Mouse (Mus musculus): Measurements from ENCODE around the gene H2afy. TPM values are rescaled to one million over a fixed set of nuclear protein-coding genes. Genes with fewer than 3 reads are reported as not detected.

Gene H2afy
- polyA plus RNA-seq, 1 experiment = 85.2 TPM

DNA sequence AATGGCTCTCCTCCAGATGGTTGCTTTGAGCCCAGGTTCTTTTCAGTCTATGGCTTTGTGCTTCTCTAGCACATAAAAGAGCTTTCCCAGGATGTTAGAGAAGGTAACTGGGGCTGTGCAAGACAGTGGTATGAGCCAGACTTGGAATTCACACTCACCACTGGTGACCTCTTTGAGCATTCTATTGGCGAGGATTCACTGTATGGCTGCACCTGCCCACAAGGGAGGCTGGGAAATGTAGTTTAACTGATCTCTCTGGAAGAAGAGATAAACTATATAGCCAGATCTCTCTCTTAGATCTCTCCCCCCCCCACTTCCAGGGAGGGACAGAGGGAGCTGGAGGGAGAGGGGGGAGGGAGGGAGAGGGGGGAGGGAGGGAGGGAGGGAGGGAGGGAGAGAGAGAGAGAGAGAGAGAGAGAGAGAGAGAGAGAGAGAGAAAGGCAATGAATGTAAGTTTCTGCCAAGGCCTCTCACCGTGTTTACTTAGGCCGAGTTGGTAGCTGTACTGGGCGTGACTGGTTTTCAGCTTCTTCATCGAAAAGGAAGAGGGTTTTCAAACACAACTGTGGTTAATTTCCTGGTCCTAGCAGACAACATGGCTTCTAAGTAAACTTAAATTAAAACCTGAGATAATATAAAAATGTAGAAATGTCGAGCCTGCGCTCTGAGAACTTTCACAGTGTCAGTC, 16.8 kb upstream of the H2afy start:
- Histone ChIP-seq H3K4me1 (ENCODE audit: control insufficient read depth, insufficient read depth, low read length) (peaks cover 3% of the 10 kb centered on the region; the same call in 1 of the 2 replicates), H3K4me3 (replicated peaks; ENCODE audit: extremely low read depth, low read depth, low read length) (no peak overlapping the region)
- TF ChIP-seq CTCF (IDR thresholded peaks at IDR 0.05; ENCODE audit: insufficient read depth, low read length) (no peak), POLR2A (IDR thresholded peaks at IDR 0.05; ENCODE audit: borderline replicate concordance, extremely low read depth, low read depth, low read length) (no peak)
- DNase-seq = no peak
- 28% methylated on average over 7 of the region's 7 CpGs for WGBS

DNA sequence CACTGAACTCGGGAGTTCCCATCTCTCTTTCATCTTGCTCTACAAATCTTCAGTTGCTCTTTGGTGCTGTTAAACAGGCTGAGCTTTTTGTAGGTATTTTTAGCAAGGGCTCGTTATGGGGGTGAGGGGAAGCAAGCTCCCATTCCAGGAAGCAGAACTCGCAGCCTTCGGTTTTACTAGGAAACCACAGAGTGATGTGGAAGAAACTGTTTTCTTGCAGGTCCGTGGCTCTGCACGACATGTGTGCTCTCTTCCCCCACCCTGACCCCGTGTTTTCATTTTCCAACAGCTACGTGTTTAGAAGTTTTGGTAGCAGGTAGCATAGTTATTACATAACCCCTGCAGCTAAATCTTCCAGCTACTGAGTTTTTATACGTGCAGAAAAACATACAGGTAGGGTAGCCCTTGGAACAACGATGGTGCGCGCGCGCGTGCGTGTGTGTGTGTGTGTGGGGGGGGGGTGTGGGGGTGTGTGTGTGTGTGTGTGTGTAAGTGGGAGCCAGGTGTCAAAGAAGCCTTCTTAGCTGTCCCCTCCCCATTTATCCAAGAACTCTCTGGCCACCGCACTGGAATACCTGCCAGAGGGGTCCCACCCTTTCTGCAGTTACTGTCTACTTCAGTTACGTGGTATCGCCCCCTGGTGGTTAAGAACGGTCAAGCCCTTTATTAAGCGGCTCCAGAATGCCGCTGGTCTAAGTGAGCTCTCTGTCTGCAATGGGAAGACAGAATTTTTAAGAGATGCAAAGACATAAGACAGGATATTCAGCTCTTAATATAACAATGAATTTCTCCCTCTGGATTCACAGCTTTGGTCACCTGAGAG, 15.5 kb upstream of the H2afy start:
- peaks cover 3% of the 10 kb centered on the region; the same call in 1 of the 2 replicates for H3K4me1 ChIP-seq (ENCODE audit: control insufficient read depth, insufficient read depth, low read length)
- DNase-seq = peak; percentile 47
- TF ChIP-seq CTCF (IDR thresholded peaks at IDR 0.05; ENCODE audit: insufficient read depth, low read length) (peak; percentile 63), POLR2A (IDR thresholded peaks at IDR 0.05; ENCODE audit: borderline replicate concordance, extremely low read depth, low read depth, low read length) (no peak)
- 38% methylated on average over 22 of the region's 22 CpGs for WGBS
- H3K4me3 ChIP-seq (replicated peaks; ENCODE audit: extremely low read depth, low read depth, low read length) = no peak overlapping the region

DNA sequence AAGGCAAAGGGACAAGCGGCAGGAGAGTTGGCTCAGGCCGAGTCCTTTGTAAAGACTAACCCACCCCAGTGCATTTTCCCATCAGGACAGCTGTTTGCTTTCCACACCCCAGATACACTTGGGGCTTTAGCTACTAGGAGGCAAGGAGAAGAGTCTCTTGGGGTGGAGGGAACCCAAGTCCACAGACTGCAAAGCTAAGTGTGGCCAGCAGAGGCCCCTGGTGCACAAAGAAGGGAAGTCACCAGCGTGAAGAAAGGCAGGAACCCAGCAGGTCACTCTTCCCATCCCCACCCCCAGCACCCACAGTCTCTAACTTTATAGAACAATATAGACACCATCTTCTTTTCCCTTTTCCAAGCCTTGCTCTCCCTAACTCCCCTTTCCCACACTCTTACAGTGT, 9.4 kb upstream of the H2afy start:
- Histone ChIP-seq H3K4me1 (ENCODE audit: control insufficient read depth, insufficient read depth, low read length) (no peaks in the 10 kb centered on the region; the same call in 1 of the 2 replicates), H3K4me3 (replicated peaks; ENCODE audit: extremely low read depth, low read depth, low read length) (no peak overlapping the region)
- TF ChIP-seq POLR2A (IDR thresholded peaks at IDR 0.05; ENCODE audit: borderline replicate concordance, extremely low read depth, low read depth, low read length) (no peak), CTCF (IDR thresholded peaks at IDR 0.05; ENCODE audit: insufficient read depth, low read length) (peak; percentile 62)
- WGBS = 57% methylated on average over 3 of the region's 3 CpGs
- DNase-seq = no peak

DNA sequence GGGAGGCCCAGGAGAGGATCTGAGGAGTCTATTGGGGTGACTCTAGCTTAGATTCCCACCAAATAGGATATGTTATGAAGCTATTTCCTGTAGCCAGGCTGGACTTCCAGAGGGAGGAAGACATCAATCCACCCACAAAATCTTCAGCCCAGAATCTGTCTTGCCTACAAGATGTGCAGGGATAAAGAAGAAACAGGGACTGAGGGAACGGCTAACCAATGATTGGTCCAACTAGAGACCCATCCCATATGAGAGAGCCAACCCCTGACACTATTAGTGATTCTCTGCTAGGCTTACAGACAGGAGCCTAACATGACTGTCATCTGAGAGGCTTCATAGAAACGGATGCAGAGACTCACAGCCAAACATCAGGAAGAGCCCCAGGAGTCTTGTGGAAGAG, 7.9 kb upstream of the H2afy start:
- no peak for TF ChIP-seq CTCF (IDR thresholded peaks at IDR 0.05; ENCODE audit: insufficient read depth, low read length)
- TF ChIP-seq POLR2A (IDR thresholded peaks at IDR 0.05; ENCODE audit: borderline replicate concordance, extremely low read depth, low read depth, low read length) = no peak
- no peak for DNase-seq
- Histone ChIP-seq H3K4me3 (replicated peaks; ENCODE audit: extremely low read depth, low read depth, low read length) (no peak overlapping the region), H3K4me1 (ENCODE audit: control insufficient read depth, insufficient read depth, low read length) (no peaks in the 10 kb centered on the region; the same call in 1 of the 2 replicates)
- WGBS = 39% methylated on average over 2 of the region's 2 CpGs

DNA sequence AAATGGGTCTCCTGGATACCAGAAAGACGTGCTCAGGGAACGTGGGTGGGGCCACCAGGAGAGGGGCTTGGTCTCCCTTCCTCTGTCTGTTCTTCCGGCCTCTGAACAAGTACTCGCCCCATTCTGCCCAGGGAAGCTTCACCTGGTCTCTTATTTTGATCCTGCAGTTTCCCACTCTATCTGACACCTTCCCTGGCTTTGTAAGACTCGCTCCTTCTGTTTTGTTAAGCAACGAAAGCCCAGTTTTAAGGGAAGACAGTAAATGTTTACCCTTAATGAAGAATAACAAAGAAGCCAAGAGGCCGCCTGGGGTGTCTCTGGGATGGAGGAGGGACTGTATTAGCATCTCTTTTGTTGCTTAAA, 7.0 kb upstream of the H2afy start:
- no peak overlapping the region for H3K4me3 ChIP-seq (replicated peaks; ENCODE audit: extremely low read depth, low read depth, low read length)
- no peak for DNase-seq
- no peaks in the 10 kb centered on the region; the same call in 1 of the 2 replicates for H3K4me1 ChIP-seq (ENCODE audit: control insufficient read depth, insufficient read depth, low read length)
- WGBS = 45% methylated on average over 7 of the region's 7 CpGs
- TF ChIP-seq CTCF (IDR thresholded peaks at IDR 0.05; ENCODE audit: insufficient read depth, low read length) (no peak), POLR2A (IDR thresholded peaks at IDR 0.05; ENCODE audit: borderline replicate concordance, extremely low read depth, low read depth, low read length) (no peak)

DNA sequence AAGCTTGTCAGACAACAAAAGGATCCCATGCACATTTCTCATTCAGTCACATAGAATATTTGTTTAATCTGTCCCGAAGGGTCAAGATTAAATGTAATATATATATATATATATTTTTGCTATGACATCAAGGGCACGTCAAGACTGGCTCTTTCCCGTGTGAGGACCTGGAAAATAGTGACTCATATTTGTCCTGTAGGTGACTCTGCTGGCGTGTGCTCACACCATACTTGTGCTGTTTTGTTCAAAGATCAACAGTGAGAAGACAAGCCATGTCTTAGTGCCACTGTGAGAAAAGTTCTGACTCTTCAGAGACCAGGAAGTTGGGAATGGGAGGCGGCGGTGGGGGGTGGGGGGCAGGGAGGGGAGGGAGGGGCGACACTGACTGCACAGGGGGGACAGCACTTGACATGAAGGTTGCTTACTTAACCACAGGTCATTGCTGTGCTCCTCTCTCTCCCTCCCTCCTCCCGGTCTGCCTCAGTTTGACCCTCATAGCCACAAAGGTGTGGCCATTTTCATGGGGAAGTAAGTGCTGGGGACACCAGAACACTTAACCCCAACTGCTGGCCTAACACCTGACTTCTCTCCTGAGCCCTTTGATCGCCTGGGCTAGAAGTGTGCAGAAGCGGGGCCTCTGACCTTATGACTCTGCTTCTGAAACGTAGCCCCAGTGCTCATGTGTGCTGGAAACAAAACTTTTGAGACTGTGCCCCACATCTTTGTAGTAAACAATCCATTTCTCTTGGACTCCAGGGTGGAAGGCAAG, 6.4 kb upstream of the H2afy start:
- Histone ChIP-seq H3K4me3 (replicated peaks; ENCODE audit: extremely low read depth, low read depth, low read length) (no peak overlapping the region), H3K4me1 (ENCODE audit: control insufficient read depth, insufficient read depth, low read length) (no peaks in the 10 kb centered on the region; the same call in 1 of the 2 replicates)
- TF ChIP-seq CTCF (IDR thresholded peaks at IDR 0.05; ENCODE audit: insufficient read depth, low read length) = no peak
- TF ChIP-seq POLR2A (IDR thresholded peaks at IDR 0.05; ENCODE audit: borderline replicate concordance, extremely low read depth, low read depth, low read length) = no peak
- DNase-seq = no peak
- 41% methylated on average over 10 of the region's 11 CpGs for WGBS

DNA sequence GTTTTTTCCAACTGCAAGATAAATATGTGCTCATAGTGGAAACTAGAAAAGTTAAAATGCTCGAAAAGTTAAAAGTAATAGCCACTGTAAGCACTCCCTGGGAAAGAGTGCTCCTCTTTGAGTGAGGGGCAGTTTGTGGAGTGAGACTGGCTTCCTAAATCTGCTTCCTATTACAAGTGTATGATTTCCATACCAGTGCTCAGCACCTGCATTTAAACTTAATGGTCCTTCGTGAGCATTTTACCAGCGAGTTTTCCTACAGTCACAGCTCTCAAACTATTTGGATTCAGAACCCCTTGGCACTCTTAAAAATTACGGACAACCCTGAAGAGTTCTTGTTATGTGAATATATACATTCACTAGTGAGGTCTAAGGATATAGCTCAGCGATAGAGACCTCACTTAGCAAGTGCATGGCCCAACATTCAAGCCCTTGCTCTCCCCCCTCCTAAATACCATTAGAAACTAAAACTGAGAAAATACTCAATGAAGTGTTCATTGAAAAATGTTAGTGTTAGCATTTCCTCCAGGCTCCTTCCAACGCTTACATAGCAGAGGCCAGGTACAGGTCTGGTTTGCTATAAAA, 3.1 kb upstream of the H2afy start:
- 45% methylated on average over 6 of the region's 6 CpGs for WGBS
- Histone ChIP-seq H3K4me3 (replicated peaks; ENCODE audit: extremely low read depth, low read depth, low read length) (no peak overlapping the region), H3K4me1 (ENCODE audit: control insufficient read depth, insufficient read depth, low read length) (no peaks in the 10 kb centered on the region; the same call in 1 of the 2 replicates)
- TF ChIP-seq POLR2A (IDR thresholded peaks at IDR 0.05; ENCODE audit: borderline replicate concordance, extremely low read depth, low read depth, low read length) (no peak), CTCF (IDR thresholded peaks at IDR 0.05; ENCODE audit: insufficient read depth, low read length) (no peak)
- DNase-seq = no peak

DNA sequence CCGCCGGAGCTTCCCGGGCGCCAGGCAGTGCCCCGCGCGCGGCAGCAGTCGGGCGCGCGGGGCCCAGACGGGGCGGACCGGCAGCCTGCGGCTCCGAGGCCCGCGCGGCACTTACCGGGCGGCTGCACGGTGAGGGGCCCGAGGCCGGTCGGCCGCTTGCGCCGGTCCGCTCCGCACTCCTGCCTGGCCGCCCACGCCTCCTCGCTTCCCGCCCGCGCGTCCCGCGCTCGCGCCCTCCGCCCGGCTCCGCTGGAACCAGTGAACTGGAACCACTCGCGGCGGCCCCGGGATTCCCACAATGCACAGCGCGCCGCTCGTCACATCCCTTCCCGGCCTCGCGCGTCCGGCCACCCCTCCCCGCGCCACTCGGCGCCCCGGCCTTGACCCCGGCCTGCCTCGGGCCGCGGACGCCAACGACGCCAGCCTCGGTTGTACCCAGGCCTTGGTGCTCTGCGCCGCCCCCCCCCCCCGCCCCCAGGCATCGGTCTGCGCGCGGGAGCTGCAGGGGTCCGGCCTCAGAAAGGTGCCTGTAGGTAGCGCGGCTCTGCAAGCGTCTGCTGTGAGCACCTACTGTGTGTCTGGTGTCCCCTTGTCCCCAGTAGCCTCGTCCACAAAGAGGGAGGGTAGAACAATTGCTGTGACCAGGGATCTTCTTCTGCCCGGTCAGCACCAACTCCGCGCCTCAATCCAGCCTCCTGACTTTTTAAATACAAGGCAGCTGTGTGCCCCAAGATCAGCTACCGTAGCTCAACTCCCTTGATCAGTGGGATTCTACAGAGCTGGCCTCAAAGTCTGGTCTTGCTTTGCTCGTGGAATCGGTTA, 719 bp downstream of the H2afy start:
- Histone ChIP-seq H3K4me3 (replicated peaks; ENCODE audit: extremely low read depth, low read depth, low read length) (peak overlapping the region; percentile 78), H3K4me1 (ENCODE audit: control insufficient read depth, insufficient read depth, low read length) (peaks cover 10% of the 10 kb centered on the region; the same call in 1 of the 2 replicates)
- peak; percentile 91 for DNase-seq
- TF ChIP-seq CTCF (IDR thresholded peaks at IDR 0.05; ENCODE audit: insufficient read depth, low read length) = no peak
- peak; percentile 53; the same call in 1 of the 2 replicates for TF ChIP-seq POLR2A (IDR thresholded peaks at IDR 0.05; ENCODE audit: borderline replicate concordance, extremely low read depth, low read depth, low read length)
- 2% methylated on average over 76 of the region's 89 CpGs for WGBS

All from lung, adult 2 months (tissue).